Mouse (Mus musculus): Measurements from ENCODE around the gene Sh3kbp1. TPM values are rescaled to one million over a fixed set of nuclear protein-coding genes. Genes with fewer than 3 reads are reported as not detected.
A peak's percentile ranks its signal among the peaks of the same experiment; 100 is the strongest.

Gene Sh3kbp1
- polyA plus RNA-seq, 1 experiment from 2014 or later = 31.6 TPM

- H3K36me3 ChIP-seq = no peaks in the 10 kb centered on the region
- no peaks in the 10 kb centered on the region for H3K9me3 ChIP-seq
- H3K4me1 ChIP-seq (replicated peaks) = no peaks in the 10 kb centered on the region
- H3K9ac ChIP-seq = no peak overlapping the region
- no peak overlapping the region for H3K4me2 ChIP-seq (replicated peaks)
- no peaks in the 10 kb centered on the region for H3K27me3 ChIP-seq (replicated peaks)
- no peak for ATAC-seq
- H3K4me3 ChIP-seq (replicated peaks) = no peak overlapping the region
- 83% methylated on average over 3 of the region's 3 CpGs for WGBS
- no peak overlapping the region for H3K27ac ChIP-seq
Observed at GRCm38 (mm10) chrX:159763801-159764200, 136.7 kb downstream of the Sh3kbp1 start.

GRCm38 (mm10) chrX:159765850-159766249 lies 138.8 kb downstream of the Sh3kbp1 start:
- 58% methylated on average over 1 of the region's 1 CpGs for WGBS
- Histone ChIP-seq H3K27ac (no peak overlapping the region), H3K4me2 (replicated peaks) (no peak overlapping the region), H3K4me1 (replicated peaks) (no peaks in the 10 kb centered on the region), H3K27me3 (replicated peaks) (no peaks in the 10 kb centered on the region), H3K4me3 (replicated peaks) (no peak overlapping the region), H3K36me3 (no peaks in the 10 kb centered on the region), H3K9me3 (no peaks in the 10 kb centered on the region), H3K9ac (no peak overlapping the region)
- no peak for ATAC-seq

GRCm38 (mm10) chrX:159769005-159769404 lies 141.9 kb downstream of the Sh3kbp1 start:
- WGBS = 65% methylated on average over 2 of the region's 2 CpGs

GRCm38 (mm10) chrX:159769773-159770172 lies 142.7 kb downstream of the Sh3kbp1 start:
- no peaks in the 10 kb centered on the region for H3K36me3 ChIP-seq
- no peaks in the 10 kb centered on the region for H3K27me3 ChIP-seq (replicated peaks)
- H3K4me2 ChIP-seq (replicated peaks) = no peak overlapping the region
- ATAC-seq = no peak
- H3K27ac ChIP-seq = no peak overlapping the region
- no peak overlapping the region for H3K4me3 ChIP-seq (replicated peaks)
- no peaks in the 10 kb centered on the region for H3K4me1 ChIP-seq (replicated peaks)
- no peak overlapping the region for H3K9ac ChIP-seq
- WGBS = 85% methylated on average over 3 of the region's 3 CpGs
- no peaks in the 10 kb centered on the region for H3K9me3 ChIP-seq

More at GRCm38 (mm10) chrX:159769005-159769404, 141.9 kb downstream of the Sh3kbp1 start:
- no peak for ATAC-seq
- H3K9ac ChIP-seq = no peak overlapping the region
- H3K36me3 ChIP-seq = no peaks in the 10 kb centered on the region
- H3K4me3 ChIP-seq (replicated peaks) = no peak overlapping the region
- H3K27me3 ChIP-seq (replicated peaks) = no peaks in the 10 kb centered on the region
- no peak overlapping the region for H3K4me2 ChIP-seq (replicated peaks)
- H3K27ac ChIP-seq = no peak overlapping the region
- no peaks in the 10 kb centered on the region for H3K9me3 ChIP-seq
- no peaks in the 10 kb centered on the region for H3K4me1 ChIP-seq (replicated peaks)

- no peak overlapping the region for H3K4me3 ChIP-seq (replicated peaks)
- H3K27ac ChIP-seq = no peak overlapping the region
- no peaks in the 10 kb centered on the region for H3K9me3 ChIP-seq
- 67% methylated on average over 4 of the region's 4 CpGs for WGBS
- H3K27me3 ChIP-seq (replicated peaks) = no peaks in the 10 kb centered on the region
- no peaks in the 10 kb centered on the region for H3K36me3 ChIP-seq
- no peaks in the 10 kb centered on the region for H3K4me1 ChIP-seq (replicated peaks)
- ATAC-seq = no peak
- no peak overlapping the region for H3K9ac ChIP-seq
- H3K4me2 ChIP-seq (replicated peaks) = no peak overlapping the region
Observed at GRCm38 (mm10) chrX:159772137-159772536, 145.1 kb downstream of the Sh3kbp1 start.

- Histone ChIP-seq H3K4me1 (replicated peaks) (no peaks in the 10 kb centered on the region), H3K27me3 (replicated peaks) (no peaks in the 10 kb centered on the region), H3K9ac (no peak overlapping the region), H3K9me3 (no peaks in the 10 kb centered on the region), H3K4me3 (replicated peaks) (no peak overlapping the region), H3K27ac (no peak overlapping the region), H3K36me3 (no peaks in the 10 kb centered on the region), H3K4me2 (replicated peaks) (no peak overlapping the region)
- no peak for ATAC-seq
- 87% methylated on average over 4 of the region's 4 CpGs for WGBS
Observed at GRCm38 (mm10) chrX:159775042-159775441, 148.0 kb downstream of the Sh3kbp1 start.

GRCm38 (mm10) chrX:159778787-159779186 lies 151.7 kb downstream of the Sh3kbp1 start:
- no peaks in the 10 kb centered on the region for H3K9me3 ChIP-seq
- no peaks in the 10 kb centered on the region for H3K4me1 ChIP-seq (replicated peaks)
- H3K4me2 ChIP-seq (replicated peaks) = no peak overlapping the region
- H3K27me3 ChIP-seq (replicated peaks) = no peaks in the 10 kb centered on the region
- H3K4me3 ChIP-seq (replicated peaks) = no peak overlapping the region
- H3K27ac ChIP-seq = no peak overlapping the region
- no peaks in the 10 kb centered on the region for H3K36me3 ChIP-seq
- no peak overlapping the region for H3K9ac ChIP-seq
- WGBS = 87% methylated on average over 1 of the region's 1 CpGs
- ATAC-seq = no peak

- no peak overlapping the region for H3K9ac ChIP-seq
- no peak overlapping the region for H3K4me3 ChIP-seq (replicated peaks)
- no peaks in the 10 kb centered on the region for H3K36me3 ChIP-seq
- H3K4me2 ChIP-seq (replicated peaks) = no peak overlapping the region
- ATAC-seq = no peak
- H3K9me3 ChIP-seq = no peaks in the 10 kb centered on the region
- WGBS = 55% methylated on average over 3 of the region's 3 CpGs
- H3K4me1 ChIP-seq (replicated peaks) = no peaks in the 10 kb centered on the region
- H3K27me3 ChIP-seq (replicated peaks) = no peaks in the 10 kb centered on the region
- no peak overlapping the region for H3K27ac ChIP-seq
Observed at GRCm38 (mm10) chrX:159790516-159790915, 163.4 kb downstream of the Sh3kbp1 start.

GRCm38 (mm10) chrX:159795603-159796002 lies 168.5 kb downstream of the Sh3kbp1 start:
- no peaks in the 10 kb centered on the region for H3K27me3 ChIP-seq (replicated peaks)
- H3K27ac ChIP-seq = no peak overlapping the region
- WGBS = 51% methylated on average over 2 of the region's 2 CpGs
- no peak overlapping the region for H3K4me2 ChIP-seq (replicated peaks)
- H3K9me3 ChIP-seq = no peaks in the 10 kb centered on the region
- H3K4me3 ChIP-seq (replicated peaks) = no peak overlapping the region
- no peak overlapping the region for H3K9ac ChIP-seq
- peak; percentile 63; the same call in 1 of the 2 replicates for ATAC-seq
- no peaks in the 10 kb centered on the region for H3K4me1 ChIP-seq (replicated peaks)
- H3K36me3 ChIP-seq = no peaks in the 10 kb centered on the region

- WGBS = 57% methylated on average over 1 of the region's 1 CpGs
- no peak overlapping the region for H3K4me3 ChIP-seq (replicated peaks)
- no peak overlapping the region for H3K9ac ChIP-seq
- H3K4me2 ChIP-seq (replicated peaks) = no peak overlapping the region
- no peaks in the 10 kb centered on the region for H3K27me3 ChIP-seq (replicated peaks)
- H3K27ac ChIP-seq = no peak overlapping the region
- ATAC-seq = peak; percentile 74
- no peaks in the 10 kb centered on the region for H3K9me3 ChIP-seq
- no peaks in the 10 kb centered on the region for H3K36me3 ChIP-seq
- no peaks in the 10 kb centered on the region for H3K4me1 ChIP-seq (replicated peaks)
Observed at GRCm38 (mm10) chrX:159804371-159804770, 177.3 kb downstream of the Sh3kbp1 start.

- Histone ChIP-seq H3K9me3 (no peaks in the 10 kb centered on the region), H3K4me2 (replicated peaks) (no peak overlapping the region), H3K4me3 (replicated peaks) (no peak overlapping the region), H3K27me3 (replicated peaks) (no peaks in the 10 kb centered on the region), H3K27ac (no peak overlapping the region), H3K36me3 (no peaks in the 10 kb centered on the region), H3K4me1 (replicated peaks) (no peaks in the 10 kb centered on the region), H3K9ac (no peak overlapping the region)
- no peak for ATAC-seq
- WGBS = 84% methylated on average over 6 of the region's 6 CpGs
Observed at GRCm38 (mm10) chrX:159809510-159809909, 182.4 kb downstream of the Sh3kbp1 start.

GRCm38 (mm10) chrX:159810469-159810868 lies 183.4 kb downstream of the Sh3kbp1 start:
- ATAC-seq = no peak
- Histone ChIP-seq H3K27ac (no peak overlapping the region), H3K27me3 (replicated peaks) (no peaks in the 10 kb centered on the region), H3K36me3 (no peaks in the 10 kb centered on the region), H3K4me3 (replicated peaks) (no peak overlapping the region), H3K4me1 (replicated peaks) (no peaks in the 10 kb centered on the region), H3K9me3 (no peaks in the 10 kb centered on the region), H3K4me2 (replicated peaks) (no peak overlapping the region), H3K9ac (no peak overlapping the region)
- 79% methylated on average over 3 of the region's 3 CpGs for WGBS

GRCm38 (mm10) chrX:159817508-159817907 lies 190.4 kb downstream of the Sh3kbp1 start:
- H3K4me3 ChIP-seq (replicated peaks) = no peak overlapping the region
- no peaks in the 10 kb centered on the region for H3K4me1 ChIP-seq (replicated peaks)
- WGBS = 90% methylated on average over 2 of the region's 2 CpGs
- no peak overlapping the region for H3K27ac ChIP-seq
- H3K4me2 ChIP-seq (replicated peaks) = no peak overlapping the region
- no peaks in the 10 kb centered on the region for H3K9me3 ChIP-seq
- no peak overlapping the region for H3K9ac ChIP-seq
- no peak for ATAC-seq
- no peaks in the 10 kb centered on the region for H3K36me3 ChIP-seq
- no peaks in the 10 kb centered on the region for H3K27me3 ChIP-seq (replicated peaks)

All from intestine, embryonic 15.5 days (tissue).